Mouse (Mus musculus): Measurements from ENCODE around the gene Zfp119b. TPM values are rescaled to one million over a fixed set of nuclear protein-coding genes. Genes with fewer than 3 reads are reported as not detected.
A peak's percentile ranks its signal among the peaks of the same experiment; 100 is the strongest.

Gene Zfp119b
- 9.8 and 10.3 TPM in 2 replicates for polyA plus RNA-seq (2014; fragmentation: Nextera tagmentation; extraction: Ambion mirVana)

GRCm38 (mm10) chr17:55949400-55949799 is at the start of gene Zfp119b:
Gene Zfp119b, minus strand, starts transcription at chr17:55949500.
- DNase-seq (ENCODE audit: low spot score) (no peak), ATAC-seq (no peak)
- Histone ChIP-seq H3K27ac (ENCODE audit: low read depth, low read length) (no peak within 1 kb of the TSS), H3K27me3 (replicated peaks; ENCODE audit: control insufficient read depth, insufficient read depth, low read length) (no peaks in the 10 kb centered on the region), H3K9me3 (replicated peaks; ENCODE audit: control insufficient read depth, low read length) (no peaks in the 10 kb centered on the region), H3K4me2 (ENCODE audit: low read length) (no peak within 1 kb of the TSS), H3K4me1 (ENCODE audit: control insufficient read depth, insufficient read depth, low read length) (no peaks in the 10 kb centered on the region), H3K4me3 (ENCODE audit: low read depth, low read length) (no peak within 1 kb of the TSS), H3K9ac (ENCODE audit: low read length) (no peak within 1 kb of the TSS), H3K36me3 (ENCODE audit: control insufficient read depth, insufficient read depth, low read length) (no peaks in the 10 kb centered on the region)
- WGBS, result 84% methylated on average over 2 of the region's 2 CpGs

GRCm38 (mm10) chr17:55996007-55996406 is 46.7 kb upstream of the Zfp119b start:
- Histone ChIP-seq H3K27me3 (replicated peaks; ENCODE audit: control insufficient read depth, insufficient read depth, low read length) (peaks cover 8% of the 10 kb centered on the region), H3K9ac (ENCODE audit: low read length) (no peak overlapping the region), H3K4me1 (ENCODE audit: control insufficient read depth, insufficient read depth, low read length) (0 out of 2 replicates have a peak, but pooled peaks cover 5% of the 10 kb centered on the region), H3K9me3 (replicated peaks; ENCODE audit: control insufficient read depth, low read length) (no peaks in the 10 kb centered on the region), H3K4me2 (ENCODE audit: low read length) (no peak overlapping the region), H3K27ac (ENCODE audit: low read depth, low read length) (no peak overlapping the region), H3K36me3 (ENCODE audit: control insufficient read depth, insufficient read depth, low read length) (peaks cover 47% of the 10 kb centered on the region), H3K4me3 (ENCODE audit: low read depth, low read length) (no peak overlapping the region)
- ATAC-seq (no peak), DNase-seq (ENCODE audit: low spot score) (no peak)
- 87% methylated on average over 15 of the region's 15 CpGs for WGBS

DNA sequence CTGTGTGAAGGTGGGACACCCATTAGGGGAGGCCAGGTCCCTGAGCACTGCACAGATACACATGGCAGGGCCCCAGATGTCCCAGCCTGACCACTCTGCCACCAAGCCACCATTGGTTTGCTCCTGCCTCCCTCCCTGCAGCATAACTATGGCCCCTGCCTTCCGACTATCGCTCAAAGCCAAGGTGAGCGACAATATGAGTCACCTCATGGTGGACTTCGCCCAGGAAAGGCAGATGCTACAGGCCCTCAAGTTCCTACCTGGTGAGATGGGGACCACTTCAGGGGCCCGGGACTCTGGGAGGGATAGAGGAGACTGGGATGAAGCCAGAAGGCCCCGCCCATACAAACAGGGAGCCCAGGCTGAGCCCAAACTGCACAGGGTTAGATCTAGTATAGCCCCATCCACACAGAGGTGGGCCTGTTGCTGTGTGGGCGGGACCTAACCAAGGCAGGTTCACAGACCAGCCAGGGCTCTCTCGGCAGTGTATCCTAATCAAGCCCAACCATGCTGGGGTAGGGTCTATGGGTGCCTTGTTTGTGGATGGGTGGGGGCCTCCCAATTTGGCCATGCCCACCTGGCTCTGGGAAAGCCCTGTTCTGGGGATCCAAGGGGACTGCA is 41.1 kb upstream of the Zfp119b start:
- DNase-seq (ENCODE audit: low spot score), result no peak
- 91% methylated on average over 8 of the region's 8 CpGs for WGBS
- Histone ChIP-seq H3K27ac (ENCODE audit: low read depth, low read length) (no peak overlapping the region), H3K4me2 (ENCODE audit: low read length) (no peak overlapping the region), H3K4me3 (ENCODE audit: low read depth, low read length) (no peak overlapping the region), H3K9ac (ENCODE audit: low read length) (no peak overlapping the region), H3K9me3 (replicated peaks; ENCODE audit: control insufficient read depth, low read length) (no peaks in the 10 kb centered on the region), H3K27me3 (replicated peaks; ENCODE audit: control insufficient read depth, insufficient read depth, low read length) (no peaks in the 10 kb centered on the region), H3K4me1 (ENCODE audit: control insufficient read depth, insufficient read depth, low read length) (peaks cover 9% of the 10 kb centered on the region), H3K36me3 (ENCODE audit: control insufficient read depth, insufficient read depth, low read length) (peaks cover 50% of the 10 kb centered on the region)
- ATAC-seq, result no peak

GRCm38 (mm10) chr17:55986030-55986961 is 37.0 kb upstream of the Zfp119b start, which contains the start of gene Fsd1:
Gene Fsd1, plus strand, starts transcription at chr17:55986509.
- WGBS, result 9% methylated on average over 33 of the region's 35 CpGs
- ATAC-seq, result peak; percentile 87
- peak within 1 kb of the TSS; percentile 56; the same call in 1 of the 2 replicates for H3K27ac ChIP-seq (ENCODE audit: low read depth, low read length)

DNA sequence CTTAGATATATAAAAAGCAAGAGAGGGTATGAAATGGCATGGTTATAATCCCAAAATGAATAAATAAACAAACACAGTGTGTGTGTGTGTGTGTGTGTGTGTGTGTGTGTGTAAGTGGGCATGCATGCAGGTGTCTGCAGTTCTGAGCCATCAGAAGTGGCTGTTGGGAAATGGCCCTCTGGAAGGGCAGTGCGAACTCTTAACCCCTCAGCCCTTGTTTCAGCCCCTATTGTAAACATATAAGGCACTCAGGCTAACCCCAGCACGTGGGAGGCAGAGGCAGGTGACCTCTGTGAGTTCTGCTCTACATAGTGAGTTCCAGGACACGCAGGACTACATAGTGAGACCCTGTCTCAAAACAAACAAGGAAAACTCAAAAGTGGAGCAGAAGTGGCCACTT is 28.0 kb upstream of the Zfp119b start:
- H3K27ac ChIP-seq (ENCODE audit: low read depth, low read length), result no peak overlapping the region
- 74% methylated on average over 3 of the region's 3 CpGs for WGBS
- DNase-seq (ENCODE audit: low spot score) (no peak), ATAC-seq (no peak)
- no peak overlapping the region for H3K4me3 ChIP-seq (ENCODE audit: low read depth, low read length)
- H3K27me3 ChIP-seq (replicated peaks; ENCODE audit: control insufficient read depth, insufficient read depth, low read length), result no peaks in the 10 kb centered on the region
- no peaks in the 10 kb centered on the region for H3K4me1 ChIP-seq (ENCODE audit: control insufficient read depth, insufficient read depth, low read length)
- H3K9me3 ChIP-seq (replicated peaks; ENCODE audit: control insufficient read depth, low read length), result no peaks in the 10 kb centered on the region
- no peak overlapping the region for H3K9ac ChIP-seq (ENCODE audit: low read length)
- no peak overlapping the region for H3K4me2 ChIP-seq (ENCODE audit: low read length)
- H3K36me3 ChIP-seq (ENCODE audit: control insufficient read depth, insufficient read depth, low read length), result peaks cover 22% of the 10 kb centered on the region

More at GRCm38 (mm10) chr17:55986030-55986961, 37.0 kb upstream of the Zfp119b start, which contains the start of gene Fsd1:
- peaks cover 20% of the 10 kb centered on the region for H3K36me3 ChIP-seq (ENCODE audit: control insufficient read depth, insufficient read depth, low read length)
- H3K4me1 ChIP-seq (ENCODE audit: control insufficient read depth, insufficient read depth, low read length), result peaks cover 4% of the 10 kb centered on the region
- no peaks in the 10 kb centered on the region for H3K9me3 ChIP-seq (replicated peaks; ENCODE audit: control insufficient read depth, low read length)
- peak; percentile 93 for DNase-seq (ENCODE audit: low spot score)
- H3K27me3 ChIP-seq (replicated peaks; ENCODE audit: control insufficient read depth, insufficient read depth, low read length), result no peaks in the 10 kb centered on the region
- H3K9ac ChIP-seq (ENCODE audit: low read length), result peak within 1 kb of the TSS; percentile 84
- peak within 1 kb of the TSS; percentile 83 for H3K4me2 ChIP-seq (ENCODE audit: low read length)
- H3K4me3 ChIP-seq (ENCODE audit: low read depth, low read length), result peak within 1 kb of the TSS; percentile 72

GRCm38 (mm10) chr17:55976255-55976862 is 27.1 kb upstream of the Zfp119b start:
- Histone ChIP-seq H3K4me2 (ENCODE audit: low read length) (no peak overlapping the region), H3K9ac (ENCODE audit: low read length) (peak overlapping the region; percentile 25; the same call in 1 of the 2 replicates), H3K9me3 (replicated peaks; ENCODE audit: control insufficient read depth, low read length) (no peaks in the 10 kb centered on the region), H3K4me1 (ENCODE audit: control insufficient read depth, insufficient read depth, low read length) (peaks cover 4% of the 10 kb centered on the region; the same call in 1 of the 2 replicates), H3K4me3 (ENCODE audit: low read depth, low read length) (no peak overlapping the region), H3K27ac (ENCODE audit: low read depth, low read length) (peak overlapping the region; percentile 52; the same call in 1 of the 2 replicates), H3K36me3 (ENCODE audit: control insufficient read depth, insufficient read depth, low read length) (peaks cover 22% of the 10 kb centered on the region), H3K27me3 (replicated peaks; ENCODE audit: control insufficient read depth, insufficient read depth, low read length) (no peaks in the 10 kb centered on the region)
- WGBS, result 19% methylated on average over 13 of the region's 13 CpGs
- ATAC-seq (peak; percentile 69), DNase-seq (ENCODE audit: low spot score) (peak; percentile 81)

- 24% methylated on average over 22 of the region's 22 CpGs for WGBS
- H3K27ac ChIP-seq (ENCODE audit: low read depth, low read length), result no peak overlapping the region
- no peaks in the 10 kb centered on the region for H3K9me3 ChIP-seq (replicated peaks; ENCODE audit: control insufficient read depth, low read length)
- H3K9ac ChIP-seq (ENCODE audit: low read length), result peak overlapping the region; percentile 81
- peaks cover 4% of the 10 kb centered on the region for H3K4me1 ChIP-seq (ENCODE audit: control insufficient read depth, insufficient read depth, low read length)
- no peak for ATAC-seq
- H3K4me2 ChIP-seq (ENCODE audit: low read length), result peak overlapping the region; percentile 68
- peaks cover 38% of the 10 kb centered on the region for H3K36me3 ChIP-seq (ENCODE audit: control insufficient read depth, insufficient read depth, low read length)
- no peaks in the 10 kb centered on the region for H3K27me3 ChIP-seq (replicated peaks; ENCODE audit: control insufficient read depth, insufficient read depth, low read length)
- H3K4me3 ChIP-seq (ENCODE audit: low read depth, low read length), result peak overlapping the region; percentile 58
- DNase-seq (ENCODE audit: low spot score), result no peak
Observed at GRCm38 (mm10) chr17:55971453-55971852, 22.2 kb upstream of the Zfp119b start.

- Histone ChIP-seq H3K4me2 (ENCODE audit: low read length) (peak within 1 kb of the TSS; percentile 68), H3K27ac (ENCODE audit: low read depth, low read length) (peak within 1 kb of the TSS; percentile 75), H3K27me3 (replicated peaks; ENCODE audit: control insufficient read depth, insufficient read depth, low read length) (no peaks in the 10 kb centered on the region), H3K36me3 (ENCODE audit: control insufficient read depth, insufficient read depth, low read length) (peaks cover 43% of the 10 kb centered on the region), H3K4me3 (ENCODE audit: low read depth, low read length) (peak within 1 kb of the TSS; percentile 58), H3K9me3 (replicated peaks; ENCODE audit: control insufficient read depth, low read length) (no peaks in the 10 kb centered on the region), H3K4me1 (ENCODE audit: control insufficient read depth, insufficient read depth, low read length) (peaks cover 4% of the 10 kb centered on the region), H3K9ac (ENCODE audit: low read length) (peak within 1 kb of the TSS; percentile 81)
- peak; percentile 58 for DNase-seq (ENCODE audit: low spot score)
- 7% methylated on average over 52 of the region's 55 CpGs for WGBS
- peak; percentile 65 for ATAC-seq
Observed at GRCm38 (mm10) chr17:55969966-55970891, 20.9 kb upstream of the Zfp119b start, which contains the start of gene Shd. Gene Shd, plus strand, starts transcription at chr17:55970467.
